Mouse (Mus musculus): ENCODE data around the gene Donson.
"Not testable (repeated sequence)": the region's sequence is repeated elsewhere in the genome, so short reads cannot be mapped to it uniquely, and the experiment has no call there.

Gene Donson

GRCm38 (mm10) chr16:91688023-91688618 is 449 bp downstream of the Donson start:
- no peak for DNase-seq

- DNase-seq, result no peak
These were observed 2.2 kb downstream of the Donson start for GRCm38 (mm10) chr16:91686369-91686768.

GRCm38 (mm10) chr16:91685526-91685925 is 3.0 kb downstream of the Donson start:
- DNase-seq, result no peak

- no peak for DNase-seq
These were observed 7.9 kb downstream of the Donson start for GRCm38 (mm10) chr16:91680656-91681055.

- DNase-seq, result no peak
These were observed 10.2 kb downstream of the Donson start for GRCm38 (mm10) chr16:91678147-91678911.

GRCm38 (mm10) chr16:91674500-91674899 is 14.1 kb downstream of the Donson start:
- DNase-seq, result no peak

GRCm38 (mm10) chr16:91663795-91664194 is 24.8 kb downstream of the Donson start:
- DNase-seq, result no peak

- DNase-seq, result no peak
These were observed 26.2 kb downstream of the Donson start for GRCm38 (mm10) chr16:91662336-91662735.

- DNase-seq, result no peak
These were observed 27.2 kb downstream of the Donson start for GRCm38 (mm10) chr16:91661397-91661796.

- DNase-seq, result no peak
These were observed 28.8 kb downstream of the Donson start for GRCm38 (mm10) chr16:91659798-91660197.

GRCm38 (mm10) chr16:91658471-91658870 is 30.1 kb downstream of the Donson start:
- DNase-seq, result no peak

GRCm38 (mm10) chr16:91657285-91657684 is 31.3 kb downstream of the Donson start:
- DNase-seq, result no peak

- no peak for DNase-seq
These were observed 33.3 kb downstream of the Donson start for GRCm38 (mm10) chr16:91655285-91655684.

- DNase-seq, result no peak
These were observed 36.4 kb downstream of the Donson start for GRCm38 (mm10) chr16:91652191-91652590.

- no peak for DNase-seq
These were observed 38.8 kb downstream of the Donson start for GRCm38 (mm10) chr16:91649781-91650180.

GRCm38 (mm10) chr16:91649246-91649645 is 39.3 kb downstream of the Donson start:
- no peak for DNase-seq

- DNase-seq, result peak; percentile 90 to 93
These were observed 40.4 kb downstream of the Donson start for GRCm38 (mm10) chr16:91648220-91648550.

- peak; percentile 94 to 98 for DNase-seq
These were observed 40.9 kb downstream of the Donson start, which contains the start of gene Son for GRCm38 (mm10) chr16:91647461-91648219. Son (plus strand) TSS chr16:91647506.

- peak; percentile 94 to 96 for DNase-seq
These were observed 41.7 kb downstream of the Donson start, which contains the start of gene Gart for GRCm38 (mm10) chr16:91646681-91647419. Gart (minus strand) TSS chr16:91646952.

- peak in 1 of 2 experiments; percentile 35 for DNase-seq
These were observed 42.5 kb downstream of the Donson start for GRCm38 (mm10) chr16:91645995-91646602.

GRCm38 (mm10) chr16:91645420-91645819 is 43.1 kb downstream of the Donson start:
- not testable (repeated sequence) for DNase-seq

GRCm38 (mm10) chr16:91644901-91645300 is 43.7 kb downstream of the Donson start:
- DNase-seq, result no peak
